Mouse (Mus musculus) lung, postnatal 25 days (tissue): Measurements from ENCODE around the gene Gm14288.
"Not testable (repeated sequence)": the region's sequence is repeated elsewhere in the genome, so short reads cannot be mapped to it uniquely, and the experiment has no call there.

ENCODE experiments used
- DNase-seq: peaks from one replicate; pipeline ENCODE4 v3.0.0; 2022; ENCODE audit warnings: low spot score

Gm14288 gene

DNA sequence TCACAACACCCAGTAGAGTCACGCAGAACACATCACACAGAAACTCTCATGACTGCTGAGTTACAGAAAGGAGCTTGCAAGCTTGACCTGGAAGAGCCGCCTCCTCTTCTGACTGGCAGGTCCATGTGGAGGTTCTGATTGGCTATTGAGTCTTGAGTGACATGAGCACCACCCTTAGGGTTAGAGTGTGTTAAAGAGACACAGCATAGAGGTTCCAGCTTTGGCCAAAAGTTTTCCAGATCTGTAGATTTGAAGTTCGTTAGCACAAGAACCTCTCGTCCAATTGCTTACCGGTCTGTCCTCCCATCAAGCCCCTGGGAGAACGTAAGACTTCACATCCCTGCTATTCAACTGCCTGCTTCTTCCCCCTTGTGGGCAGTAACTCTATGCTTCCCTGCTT is at the start of gene Gm14288:
Gene Gm14288, minus strand, starts transcription at position 101 of the 400 bp plus-strand sequence.
- DNase-seq: not testable (repeated sequence)

DNA sequence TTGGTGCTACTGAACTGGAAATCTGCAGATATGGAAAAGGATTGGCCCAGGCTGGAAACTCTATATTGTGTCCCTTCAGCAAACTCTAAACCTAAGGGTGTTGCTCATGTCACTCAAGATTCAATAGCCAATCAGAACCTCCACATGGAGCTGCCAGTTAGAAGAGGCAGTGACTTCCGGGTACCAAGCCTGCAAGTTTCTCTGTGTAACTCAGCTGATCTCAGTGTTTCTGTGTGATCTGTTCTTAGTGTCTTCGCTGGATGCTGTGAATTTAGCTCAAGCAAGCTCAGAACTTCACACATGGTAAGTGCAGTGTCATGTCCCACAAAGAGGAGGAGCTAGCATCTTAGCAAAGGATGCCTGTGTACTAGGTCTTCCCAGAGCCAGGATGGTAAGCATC is 59.7 kb downstream of the Gm14288 start, which contains the start of gene Gm2007:
Gene Gm2007, plus strand, starts transcription at position 301 of the 400 bp plus-strand sequence.
- not testable (repeated sequence) for DNase-seq
